Comparison of ENCODE assay signal across 9 mouse cellular contexts in the genomic region with DNA sequence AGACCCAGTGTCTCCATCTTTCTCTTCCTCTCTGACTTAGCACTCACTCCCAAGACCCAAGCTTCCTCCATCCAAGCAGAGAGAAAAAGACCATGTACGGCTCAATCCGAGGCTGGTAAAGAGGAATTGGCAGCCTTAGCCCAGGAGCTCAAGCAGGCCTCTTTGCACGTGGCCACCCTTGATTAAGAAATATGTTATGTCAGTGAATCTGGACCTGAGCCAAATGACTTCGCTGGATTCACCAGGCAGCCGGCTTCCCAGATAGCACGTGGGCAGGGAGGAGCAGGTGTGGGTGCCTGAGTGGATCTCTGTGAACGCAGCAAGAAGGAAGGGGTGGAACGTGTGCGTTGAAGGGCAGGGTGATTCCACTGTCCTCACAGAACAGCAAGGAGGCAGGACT. TPM values are rescaled to one million over a fixed set of nuclear protein-coding genes. Genes with fewer than 3 reads are reported as not detected.
A peak's percentile ranks its signal among the peaks of the same experiment; 100 is the strongest.
DNase-seq lines count a peak whose midpoint lies in the region; ATAC-seq lines count a peak whose summit lies in the region.
"Had no signal": no experiment of that assay in that cellular context is flagged by ENCODE, and none has a peak within 500 bp of the region (broad histone marks: within the 10 kb centered on the region; RNA-seq: fewer than 3 reads in every experiment).

No protein-coding gene starts in this region.

- no peaks in the 10 kb centered on the region for H3K27me3 ChIP-seq in forebrain, embryonic 14.5 days (replicated peaks; ENCODE audit: control insufficient read depth, insufficient read depth, low read length)
- no peaks in the 10 kb centered on the region for H3K27me3 ChIP-seq in forebrain, embryonic 11.5 days (ENCODE audit: control insufficient read depth, insufficient read depth, low read length)
- H3K27me3 ChIP-seq: embryonic facial prominence, embryonic 12.5 days had no signal

- H3K4me3 ChIP-seq in forebrain, embryonic 14.5 days (ENCODE audit: low read depth, low read length) = no peak overlapping the region
- no peak overlapping the region for H3K4me3 ChIP-seq in forebrain, embryonic 11.5 days (ENCODE audit: low read depth, low read length)
- H3K4me3 ChIP-seq: embryonic facial prominence, embryonic 12.5 days had no signal

- no peak overlapping the region for H3K27ac ChIP-seq in forebrain, embryonic 14.5 days (ENCODE audit: low read depth, low read length)
- H3K27ac ChIP-seq in forebrain, embryonic 11.5 days (ENCODE audit: low read depth, low read length) = no peak overlapping the region
- H3K27ac ChIP-seq: embryonic facial prominence, embryonic 12.5 days had no signal

- no peaks in the 10 kb centered on the region for H3K36me3 ChIP-seq in forebrain, embryonic 14.5 days (ENCODE audit: control insufficient read depth, insufficient read depth, low read length)
- H3K36me3 ChIP-seq in forebrain, embryonic 11.5 days (ENCODE audit: control insufficient read depth, insufficient read depth, low read length) = no peaks in the 10 kb centered on the region
- H3K36me3 ChIP-seq: embryonic facial prominence, embryonic 12.5 days had no signal

- H3K4me2 ChIP-seq in forebrain, embryonic 14.5 days (ENCODE audit: low read length) = no peak overlapping the region
- no peak overlapping the region for H3K4me2 ChIP-seq in forebrain, embryonic 11.5 days (ENCODE audit: low read depth, low read length, severe bottlenecking)
- H3K4me2 ChIP-seq: embryonic facial prominence, embryonic 12.5 days had no signal

- DNase-seq in forebrain, embryonic 14.5 days (ENCODE audit: low spot score) = peak; percentile 76
- DNase-seq in forebrain, embryonic 11.5 days (ENCODE audit: low spot score) = no peak
- peak; percentile 14 for DNase-seq in right cerebral cortex, adult 18-20 months
- no peak for DNase-seq in right cerebral cortex, postnatal 4 days
- peak; percentile 41 to 73 for DNase-seq in left cerebral cortex, postnatal 14 days (ENCODE audit: low spot score in 2 of 2)
- peak; percentile 32 to 38 for DNase-seq in right cerebral cortex, postnatal 10 days (ENCODE audit: low spot score in 2 of 2)
- no peak for DNase-seq in spleen, adult 18-20 months

- ATAC-seq in forebrain, embryonic 14.5 days = peak; percentile 87; the same call in 1 of the 2 replicates
- no peak for ATAC-seq in forebrain, embryonic 11.5 days (replicated peaks; ENCODE audit: low FRiP score)
- ATAC-seq in granulocyte monocyte progenitor cell, adult 5-6 weeks (replicated peaks; ENCODE audit: poor library complexity, severe bottlenecking) = peak; percentile 92

- no peak overlapping the region for H3K9ac ChIP-seq in forebrain, embryonic 14.5 days (ENCODE audit: low read length)
- H3K9ac ChIP-seq in forebrain, embryonic 11.5 days (ENCODE audit: low read length) = no peak overlapping the region
- H3K9ac ChIP-seq: embryonic facial prominence, embryonic 12.5 days had no signal

- intact Hi-C loops in left cerebral cortex, postnatal 14 days (cut with DNase I) = no loop called here

- no peaks in the 10 kb centered on the region for H3K9me3 ChIP-seq in forebrain, embryonic 14.5 days (replicated peaks; ENCODE audit: control insufficient read depth, low read length)
- no peaks in the 10 kb centered on the region for H3K9me3 ChIP-seq in forebrain, embryonic 11.5 days (ENCODE audit: control insufficient read depth, low read length)
- H3K9me3 ChIP-seq: embryonic facial prominence, embryonic 12.5 days had no signal

- no peaks in the 10 kb centered on the region for H3K4me1 ChIP-seq in forebrain, embryonic 14.5 days (ENCODE audit: control insufficient read depth, insufficient read depth, low read length)
- H3K4me1 ChIP-seq in forebrain, embryonic 11.5 days (replicated peaks; ENCODE audit: control insufficient read depth, insufficient read depth, low read length) = no peaks in the 10 kb centered on the region
- H3K4me1 ChIP-seq: embryonic facial prominence, embryonic 12.5 days had no signal

- WGBS in forebrain, embryonic 14.5 days = 35% methylated on average over 9 of the region's 9 CpGs
- 76% methylated on average over 9 of the region's 9 CpGs for WGBS in forebrain, embryonic 11.5 days

RNA-seq across cellular contexts. Expression of gene Akap12, which starts 33.1 kb away (rescaled TPM):
- polyA plus RNA-seq in forebrain, embryonic 14.5 days (2014; fragmentation: Nextera tagmentation; extraction: Ambion mirVana) = 17.7 and 20.6 TPM in 2 replicates
- polyA plus RNA-seq in forebrain, embryonic 11.5 days (2014; fragmentation: Nextera tagmentation; extraction: Ambion mirVana) = 39.1 and 43.0 TPM in 2 replicates
- 0.43 TPM in 1 of 2 replicates, not detected in the other for total RNA-seq in granulocyte monocyte progenitor cell, adult 5-6 weeks (2014; fragmentation: Nextera tagmentation)
- total RNA-seq in granulocyte monocyte progenitor cell, adult 5-6 weeks (2017) = 0.39 TPM in 1 of 2 replicates, not detected in the other
- 10 to 100 TPM; 17.4 to 17.7 TPM for total RNA-seq in left cerebral cortex, postnatal 14 days (2021)

Comparison
In these comparisons a context has a peak if more than half of its experiments do, and no peak if none do; other contexts are left out.
1. DNase-seq: peak in forebrain, embryonic 14.5 days (single experiment), right cerebral cortex, adult 18-20 months (single experiment), left cerebral cortex, postnatal 14 days (2 of 2) and right cerebral cortex, postnatal 10 days (2 of 2); none in forebrain, embryonic 11.5 days (single experiment), right cerebral cortex, postnatal 4 days (single experiment) and spleen, adult 18-20 months (0 of 2).
2. RNA of gene Akap12, which starts 33.1 kb away (total RNA-seq): 17.4 to 17.7 TPM in left cerebral cortex, postnatal 14 days; 0.39 to 0.43 TPM in granulocyte monocyte progenitor cell, adult 5-6 weeks; every median in the first group is over 10 times any median in the second.